In the genomic region with DNA sequence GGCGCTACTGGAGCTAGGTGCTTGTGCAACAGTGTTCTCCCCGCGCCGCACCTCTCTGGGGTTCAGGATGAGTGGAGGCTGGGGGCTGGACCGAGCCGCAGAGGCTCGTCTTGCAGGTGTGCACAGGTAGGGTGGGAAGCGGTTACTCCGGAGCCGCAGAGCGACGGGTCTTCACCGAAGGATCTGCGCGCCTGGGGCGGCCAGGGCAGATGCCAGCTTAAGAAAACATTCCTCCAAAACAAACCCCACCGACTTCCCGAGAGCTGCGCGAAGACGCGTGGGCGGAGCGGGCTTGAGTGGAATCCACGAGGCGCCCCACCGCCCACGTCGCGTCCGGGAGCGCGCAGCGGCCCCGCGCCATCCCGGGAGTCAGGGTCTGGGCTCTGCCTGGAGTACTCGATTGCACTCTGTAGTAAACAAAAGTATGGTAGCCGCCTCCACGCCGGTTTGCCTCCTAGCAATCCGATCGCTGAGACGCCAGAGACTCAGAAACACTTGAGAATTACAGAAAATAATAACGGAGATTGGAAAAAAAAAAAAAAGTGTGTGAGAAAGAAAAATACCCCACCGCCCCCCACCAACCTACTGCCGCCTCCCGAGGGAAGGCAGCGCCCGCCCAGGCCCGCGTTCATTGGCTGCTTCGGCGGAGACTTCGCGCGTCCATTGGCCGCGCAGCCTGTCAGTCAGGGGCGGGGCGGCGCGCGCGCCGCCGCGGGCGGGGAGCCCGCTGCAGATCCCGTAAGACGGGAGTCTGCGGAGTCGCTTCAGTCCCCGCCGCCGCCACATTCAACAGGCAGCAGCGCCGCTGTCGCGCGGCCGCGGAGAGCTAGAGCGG, we compare ENCODE assay signal across 8 mouse cellular contexts. TPM values are rescaled to one million over a fixed set of nuclear protein-coding genes. Genes with fewer than 3 reads are reported as not detected.
DNase-seq lines count a peak whose midpoint lies in the region; ATAC-seq and TF ChIP-seq lines count a peak whose summit lies in the region.

A gene (plus strand): TSS at position 685 of the 835 bp plus-strand sequence.

- H3K27me3 ChIP-seq in E14TG2a.4 (ENCODE audit: insufficient read depth, low read length), result peaks cover 27% of the 10 kb centered on the region
- H3K27me3 ChIP-seq in forebrain, embryonic 13.5 days, result peaks cover 63% of the 10 kb centered on the region
- H3K27me3 ChIP-seq in heart, postnatal 0 days (ENCODE audit: control insufficient read depth, insufficient read depth, low read length), result no peaks in the 10 kb centered on the region
- H3K27me3 ChIP-seq in neural tube, embryonic 15.5 days (replicated peaks), result peaks cover 61% of the 10 kb centered on the region

- TF ChIP-seq EP300 in heart, postnatal 0 days (IDR thresholded peaks at IDR 0.05; ENCODE audit: low read depth), result peak; percentile 68

- H3K27ac ChIP-seq in forebrain, embryonic 13.5 days, result no peak within 1 kb of the TSS
- peak within 1 kb of the TSS; percentile 96 for H3K27ac ChIP-seq in heart, postnatal 0 days (ENCODE audit: low read depth)
- peak within 1 kb of the TSS; percentile 74 for H3K27ac ChIP-seq in neural tube, embryonic 15.5 days (replicated peaks)

- H3K36me3 ChIP-seq in E14TG2a.4 (ENCODE audit: insufficient read depth, low read length), result no peaks in the 10 kb centered on the region; the same call in 1 of the 2 replicates
- no peaks in the 10 kb centered on the region for H3K36me3 ChIP-seq in forebrain, embryonic 13.5 days (ENCODE audit: poor library complexity, severe bottlenecking)
- no peaks in the 10 kb centered on the region for H3K36me3 ChIP-seq in heart, postnatal 0 days (replicated peaks; ENCODE audit: control insufficient read depth, insufficient read depth, low read length)
- H3K36me3 ChIP-seq in neural tube, embryonic 15.5 days, result no peaks in the 10 kb centered on the region

- under 1% methylated on average over 67 of the region's 85 CpGs for WGBS in forebrain, embryonic 13.5 days
- under 1% methylated on average over 84 of the region's 85 CpGs for WGBS in heart, postnatal 0 days
- WGBS in neural tube, embryonic 15.5 days, result under 1% methylated on average over 82 of the region's 85 CpGs

- TF ChIP-seq CTCF in E14TG2a.4 (conservative IDR thresholded peaks at IDR 0.05; ENCODE audit: low read length), result no peak
- no peak for TF ChIP-seq CTCF in heart, postnatal 0 days (IDR thresholded peaks at IDR 0.05; ENCODE audit: low read depth)

- H3K4me2 ChIP-seq in forebrain, embryonic 13.5 days, result peak within 1 kb of the TSS; percentile 95
- H3K4me2 ChIP-seq in heart, postnatal 0 days (ENCODE audit: low read depth, low read length), result peak within 1 kb of the TSS; percentile 94
- H3K4me2 ChIP-seq in neural tube, embryonic 15.5 days, result peak within 1 kb of the TSS; percentile 96

- H3K9me3 ChIP-seq in E14TG2a.4 (ENCODE audit: low read length), result no peaks in the 10 kb centered on the region
- no peaks in the 10 kb centered on the region for H3K9me3 ChIP-seq in forebrain, embryonic 13.5 days (replicated peaks)
- no peaks in the 10 kb centered on the region for H3K9me3 ChIP-seq in heart, postnatal 0 days (replicated peaks; ENCODE audit: control insufficient read depth, low read length)
- no peaks in the 10 kb centered on the region for H3K9me3 ChIP-seq in neural tube, embryonic 15.5 days (replicated peaks)

- H3K4me3 ChIP-seq in E14TG2a.4 (replicated peaks; ENCODE audit: low read length), result peak within 1 kb of the TSS; percentile 92
- H3K4me3 ChIP-seq in forebrain, embryonic 13.5 days, result peak within 1 kb of the TSS; percentile 77
- H3K4me3 ChIP-seq in heart, postnatal 0 days (ENCODE audit: low read depth, low read length), result peak within 1 kb of the TSS; percentile 94
- H3K4me3 ChIP-seq in neural tube, embryonic 15.5 days (replicated peaks), result peak within 1 kb of the TSS; percentile 60

- peaks cover 41% of the 10 kb centered on the region for H3K4me1 ChIP-seq in E14TG2a.4 (replicated peaks; ENCODE audit: low read depth, low read length)
- peaks cover 32% of the 10 kb centered on the region for H3K4me1 ChIP-seq in forebrain, embryonic 13.5 days
- H3K4me1 ChIP-seq in heart, postnatal 0 days (ENCODE audit: control insufficient read depth, insufficient read depth), result peaks cover 5% of the 10 kb centered on the region
- H3K4me1 ChIP-seq in neural tube, embryonic 15.5 days, result peaks cover 33% of the 10 kb centered on the region

- peak; percentile 95 for ATAC-seq in forebrain, embryonic 13.5 days
- ATAC-seq in heart, postnatal 0 days (ENCODE audit: insufficient read depth, low read depth), result peak; percentile 93
- ATAC-seq in neural tube, embryonic 15.5 days (ENCODE audit: low FRiP score), result peak; percentile 97

- peak; percentile 78 for DNase-seq in c-Kit-positive CD71-positive TER-119-positive erythroid progenitor cells, embryonic 14.5 days (ENCODE audit: low spot score)
- peak; percentile 83 for DNase-seq in heart, postnatal 0 days (ENCODE audit: low spot score)
- peak; percentile 94 to 96 for DNase-seq in kidney, postnatal 4 days
- DNase-seq in lung, adult 18-20 months, result peak; percentile 84 to 86
- DNase-seq in testis, postnatal 10 days (ENCODE audit: low spot score), result peak; percentile 95

- peak within 1 kb of the TSS; percentile 75 for H3K9ac ChIP-seq in forebrain, embryonic 13.5 days
- peak within 1 kb of the TSS; percentile 87 for H3K9ac ChIP-seq in heart, postnatal 0 days (replicated peaks; ENCODE audit: low read depth, low read length)
- peak within 1 kb of the TSS; percentile 48 for H3K9ac ChIP-seq in neural tube, embryonic 15.5 days (replicated peaks)

RNA-seq across cellular contexts. Expression of the gene that starts here (rescaled TPM):
- polyA plus RNA-seq in forebrain, embryonic 13.5 days (2015; fragmentation: Nextera tagmentation; extraction: Ambion mirVana), result 1.9 TPM in 2 replicates
- total RNA-seq in heart, postnatal 0 days (2014; rRNA removed; ENCODE audit: low replicate concordance), result 4.7 and 8.9 TPM in 2 replicates
- polyA plus RNA-seq in heart, postnatal 0 days (2015; fragmentation: Nextera tagmentation; extraction: Ambion mirVana), result 3.3 and 3.6 TPM in 2 replicates
- polyA plus RNA-seq in neural tube, embryonic 15.5 days (2015; fragmentation: Nextera tagmentation; extraction: Ambion mirVana), result 2.7 and 3.5 TPM in 2 replicates
